Mouse (Mus musculus) cortical plate, adult 2 months (tissue): ENCODE measurements around the gene Hist1h2bb.
"Not testable (repeated sequence)": the region's sequence is repeated elsewhere in the genome, so short reads cannot be mapped to it uniquely, and the experiment has no call there.

Experiments used
- CTCF ChIP-seq: fragments of 200-500 bp; IDR thresholded peaks from 2 replicates; pipeline ENCODE4 v1.5.1; 2011; ENCODE audit warnings: mild to moderate bottlenecking, control low read depth, low read length; ENCODE audit not compliant: insufficient read depth; ENCODE audit errors: extremely low read depth
- POLR2A ChIP-seq: fragments of 200-500 bp; IDR thresholded peaks from 2 replicates; pipeline ENCODE4 v1.6.1; 2011; ENCODE audit warnings: mild to moderate bottlenecking, low read length, control low read depth; ENCODE audit not compliant: insufficient read depth; ENCODE audit errors: extremely low read depth

- TF ChIP-seq POLR2A, result peak; percentile 75
- not testable (repeated sequence) for TF ChIP-seq CTCF
Observed at GRCm38 (mm10) chr13:23761871-23762821, 15.6 kb downstream of the Hist1h2bb start, which contains the start of gene Hist1h3a.
